In genomic region chr2:163592084-163592483, GRCm38 (mm10) we compare ENCODE assay signal across 8 mouse cellular contexts. TPM values are rescaled to one million over a fixed set of nuclear protein-coding genes. Genes with fewer than 3 reads are reported as not detected.
DNase-seq lines count a peak whose midpoint lies in the region; ATAC-seq and TF ChIP-seq lines count a peak whose summit lies in the region.

No protein-coding gene starts in this region.

- H3K27ac ChIP-seq in heart, postnatal 0 days (ENCODE audit: low read depth) = no peak overlapping the region
- no peak overlapping the region for H3K27ac ChIP-seq in heart, embryonic 10.5 days
- H3K27ac ChIP-seq in midbrain, postnatal 0 days (ENCODE audit: low read depth, low read length) = no peak overlapping the region
- H3K27ac ChIP-seq in midbrain, embryonic 10.5 days (replicated peaks) = no peak overlapping the region
- H3K27ac ChIP-seq in bone marrow macrophage, adult 2 months (ENCODE audit: insufficient read depth, low read depth, low read length) = no peak overlapping the region

- no peak for ATAC-seq in heart, postnatal 0 days (ENCODE audit: insufficient read depth, low read depth)
- ATAC-seq in midbrain, postnatal 0 days (ENCODE audit: low FRiP score) = no peak
- no peak for ATAC-seq in erythroid progenitor cell, adult 5-6 weeks (replicated peaks; ENCODE audit: low FRiP score, poor library complexity, severe bottlenecking)

- H3K9me3 ChIP-seq in heart, postnatal 0 days (replicated peaks; ENCODE audit: control insufficient read depth, low read length) = no peaks in the 10 kb centered on the region
- no peaks in the 10 kb centered on the region for H3K9me3 ChIP-seq in heart, embryonic 10.5 days
- H3K9me3 ChIP-seq in midbrain, postnatal 0 days (ENCODE audit: low read length) = no peaks in the 10 kb centered on the region
- no peaks in the 10 kb centered on the region for H3K9me3 ChIP-seq in midbrain, embryonic 10.5 days (replicated peaks)

- 0 out of 2 replicates have a peak, but pooled peaks cover 3% of the 10 kb centered on the region for H3K4me1 ChIP-seq in heart, postnatal 0 days (ENCODE audit: control insufficient read depth, insufficient read depth)
- peaks cover 17% of the 10 kb centered on the region for H3K4me1 ChIP-seq in heart, embryonic 10.5 days
- H3K4me1 ChIP-seq in midbrain, postnatal 0 days (ENCODE audit: insufficient read depth, low read length) = no peaks in the 10 kb centered on the region
- peaks cover 5% of the 10 kb centered on the region; the same call in 1 of the 2 replicates for H3K4me1 ChIP-seq in midbrain, embryonic 10.5 days
- peaks cover 63% of the 10 kb centered on the region for H3K4me1 ChIP-seq in bone marrow macrophage, adult 2 months (ENCODE audit: control insufficient read depth, insufficient read depth, low read length)

- H3K9ac ChIP-seq in heart, postnatal 0 days (replicated peaks; ENCODE audit: low read depth, low read length) = no peak overlapping the region
- H3K9ac ChIP-seq in midbrain, postnatal 0 days (replicated peaks; ENCODE audit: low read length, poor library complexity, severe bottlenecking) = no peak overlapping the region

- H3K27me3 ChIP-seq in heart, postnatal 0 days (ENCODE audit: control insufficient read depth, insufficient read depth, low read length) = no peaks in the 10 kb centered on the region
- H3K27me3 ChIP-seq in heart, embryonic 10.5 days (ENCODE audit: insufficient read depth, poor library complexity, severe bottlenecking) = 0 out of 2 replicates have a peak, but pooled peaks cover under 1% of the 10 kb centered on the region
- H3K27me3 ChIP-seq in midbrain, postnatal 0 days (ENCODE audit: insufficient read depth, low read length) = no peaks in the 10 kb centered on the region
- no peaks in the 10 kb centered on the region for H3K27me3 ChIP-seq in midbrain, embryonic 10.5 days (ENCODE audit: low read depth, poor library complexity, severe bottlenecking)

- WGBS in heart, postnatal 0 days = 76% methylated on average over 1 of the region's 1 CpGs
- 63% methylated on average over 1 of the region's 1 CpGs for WGBS in heart, embryonic 10.5 days
- 84% methylated on average over 1 of the region's 1 CpGs for WGBS in midbrain, postnatal 0 days
- 77% methylated on average over 1 of the region's 1 CpGs for WGBS in midbrain, embryonic 10.5 days

- H3K36me3 ChIP-seq in heart, postnatal 0 days (replicated peaks; ENCODE audit: control insufficient read depth, insufficient read depth, low read length) = no peaks in the 10 kb centered on the region
- H3K36me3 ChIP-seq in heart, embryonic 10.5 days = no peaks in the 10 kb centered on the region
- H3K36me3 ChIP-seq in midbrain, postnatal 0 days (ENCODE audit: insufficient read depth, low read length) = no peaks in the 10 kb centered on the region
- H3K36me3 ChIP-seq in midbrain, embryonic 10.5 days = no peaks in the 10 kb centered on the region

- TF ChIP-seq EP300 in heart, postnatal 0 days (IDR thresholded peaks at IDR 0.05; ENCODE audit: low read depth) = no peak

- peak; percentile 42 for TF ChIP-seq CTCF in heart, postnatal 0 days (IDR thresholded peaks at IDR 0.05; ENCODE audit: low read depth)
- peak; percentile 63 for TF ChIP-seq CTCF in midbrain, postnatal 0 days (IDR thresholded peaks at IDR 0.05)
- TF ChIP-seq CTCF in bone marrow macrophage, adult 2 months (IDR thresholded peaks at IDR 0.05; ENCODE audit: low read depth, low read length) = peak; percentile 47

- DNase-seq in heart, postnatal 0 days (ENCODE audit: low spot score) = no peak
- no peak for DNase-seq in heart, embryonic 10.5 days (ENCODE audit: low spot score)
- peak; percentile 43 for DNase-seq in midbrain, postnatal 0 days (ENCODE audit: low spot score)
- no peak for DNase-seq in midbrain, embryonic 10.5 days (ENCODE audit: low spot score)
- DNase-seq in testis, postnatal 10 days (ENCODE audit: low spot score) = peak; percentile 67
- no peak for DNase-seq in layer of hippocampus, adult 9-10 months (ENCODE audit: low spot score)

- TF ChIP-seq POLR2A in bone marrow macrophage, adult 2 months (IDR thresholded peaks at IDR 0.05; ENCODE audit: borderline replicate concordance, low read depth, low read length) = no peak

- no peak overlapping the region for H3K4me3 ChIP-seq in heart, postnatal 0 days (ENCODE audit: low read depth, low read length)
- no peak overlapping the region for H3K4me3 ChIP-seq in heart, embryonic 10.5 days
- no peak overlapping the region for H3K4me3 ChIP-seq in midbrain, postnatal 0 days (ENCODE audit: low read depth, low read length)
- H3K4me3 ChIP-seq in midbrain, embryonic 10.5 days = no peak overlapping the region
- no peak overlapping the region for H3K4me3 ChIP-seq in bone marrow macrophage, adult 2 months (ENCODE audit: insufficient read depth, low read length)

- H3K4me2 ChIP-seq in heart, postnatal 0 days (ENCODE audit: low read depth, low read length) = no peak overlapping the region
- H3K4me2 ChIP-seq in midbrain, postnatal 0 days (ENCODE audit: low read depth, low read length, poor library complexity, severe bottlenecking) = no peak overlapping the region

RNA-seq across cellular contexts. Expression of gene Ttpal, which starts 10.0 kb away (rescaled TPM):
- 14.5 and 58.3 TPM in 2 replicates for total RNA-seq in heart, postnatal 0 days (2014; rRNA removed; ENCODE audit: low replicate concordance)
- polyA plus RNA-seq in heart, postnatal 0 days (2015; fragmentation: Nextera tagmentation; extraction: Ambion mirVana) = 8.8 TPM in 2 replicates
- 27.5 and 31.8 TPM in 2 replicates for polyA plus RNA-seq in heart, embryonic 10.5 days (2016; fragmentation: Nextera tagmentation; extraction: Ambion mirVana)
- 76.2 and 91.9 TPM in 2 replicates for total RNA-seq in midbrain, postnatal 0 days (2014; rRNA removed)
- polyA plus RNA-seq in midbrain, postnatal 0 days (2015; fragmentation: Nextera tagmentation; extraction: Ambion mirVana) = 33.5 and 34.7 TPM in 2 replicates
- polyA plus RNA-seq in midbrain, embryonic 10.5 days (2016; fragmentation: Nextera tagmentation; extraction: Ambion mirVana) = 29.9 and 38.4 TPM in 2 replicates
- 8.5 and 13.2 TPM in 2 replicates for polyA plus RNA-seq in bone marrow macrophage, adult 2 months (2012; ENCODE audit: insufficient read depth, insufficient read length, missing spikeins)
- total RNA-seq in erythroid progenitor cell, adult 5-6 weeks (2015; ENCODE audit: low replicate concordance) = 10.8 and 10.9 TPM in 2 replicates
- total RNA-seq in erythroid progenitor cell, adult 5-6 weeks (2017; ENCODE audit: low replicate concordance) = 6.4 and 6.8 TPM in 2 replicates

RNA-seq across cellular contexts. Expression of gene Serinc3, which starts 52.8 kb away (rescaled TPM):
- total RNA-seq in heart, postnatal 0 days (2014; rRNA removed; ENCODE audit: low replicate concordance) = 181 and 193 TPM in 2 replicates
- 61.3 and 62.4 TPM in 2 replicates for polyA plus RNA-seq in heart, postnatal 0 days (2015; fragmentation: Nextera tagmentation; extraction: Ambion mirVana)
- 51.1 and 55.2 TPM in 2 replicates for polyA plus RNA-seq in heart, embryonic 10.5 days (2016; fragmentation: Nextera tagmentation; extraction: Ambion mirVana)
- 96.1 and 101 TPM in 2 replicates for total RNA-seq in midbrain, postnatal 0 days (2014; rRNA removed)
- 35.9 and 36.9 TPM in 2 replicates for polyA plus RNA-seq in midbrain, postnatal 0 days (2015; fragmentation: Nextera tagmentation; extraction: Ambion mirVana)
- polyA plus RNA-seq in midbrain, embryonic 10.5 days (2016; fragmentation: Nextera tagmentation; extraction: Ambion mirVana) = 24.7 and 28.7 TPM in 2 replicates
- polyA plus RNA-seq in bone marrow macrophage, adult 2 months (2012; ENCODE audit: insufficient read depth, insufficient read length, missing spikeins) = 1,486 and 1,613 TPM in 2 replicates
- total RNA-seq in erythroid progenitor cell, adult 5-6 weeks (2015; ENCODE audit: low replicate concordance) = 1,699 and 1,907 TPM in 2 replicates
- total RNA-seq in erythroid progenitor cell, adult 5-6 weeks (2017; ENCODE audit: low replicate concordance) = 1,512 and 2,069 TPM in 2 replicates

Comparison
In these comparisons a context has a peak if more than half of its experiments do, and no peak if none do; other contexts are left out.
1. DNase-seq: peak in midbrain, postnatal 0 days (single experiment) and testis, postnatal 10 days (single experiment); none in heart, postnatal 0 days (single experiment), heart, embryonic 10.5 days (single experiment), midbrain, embryonic 10.5 days (single experiment) and layer of hippocampus, adult 9-10 months (single experiment).
2. RNA of gene Serinc3, which starts 52.8 kb away (polyA plus RNA-seq): 1,486 to 1,613 TPM in bone marrow macrophage, adult 2 months; 61.3 to 62.4 TPM in heart, postnatal 0 days, 51.1 to 55.2 TPM in heart, embryonic 10.5 days, 35.9 to 36.9 TPM in midbrain, postnatal 0 days and 24.7 to 28.7 TPM in midbrain, embryonic 10.5 days; every median in the first group is over 10 times any median in the second.
3. Peak in every context shown above with its lines, with median percentiles within 50 percentile points of each other: CTCF ChIP-seq.